Mouse (Mus musculus) thymus, adult 18-20 months (tissue): ENCODE measurements at regions not wholly inside any gene's neighbourhood (a gene's known extent, or its start where the extent isn't known, plus 50 kb on each side); places are given as distances from the start of the nearest gene placed in this dataset.

Source experiments
- DNase-seq, 2 experiments: peaks; one replicate each; pipeline ENCODE4 v3.0.0; 2022; ENCODE audit warnings: mixed read lengths in 2 of 2

GRCm38 (mm10) chr12:12701060-12701667 is 240.6 kb downstream of the Mycn start:
- DNase-seq = no peak

DNA sequence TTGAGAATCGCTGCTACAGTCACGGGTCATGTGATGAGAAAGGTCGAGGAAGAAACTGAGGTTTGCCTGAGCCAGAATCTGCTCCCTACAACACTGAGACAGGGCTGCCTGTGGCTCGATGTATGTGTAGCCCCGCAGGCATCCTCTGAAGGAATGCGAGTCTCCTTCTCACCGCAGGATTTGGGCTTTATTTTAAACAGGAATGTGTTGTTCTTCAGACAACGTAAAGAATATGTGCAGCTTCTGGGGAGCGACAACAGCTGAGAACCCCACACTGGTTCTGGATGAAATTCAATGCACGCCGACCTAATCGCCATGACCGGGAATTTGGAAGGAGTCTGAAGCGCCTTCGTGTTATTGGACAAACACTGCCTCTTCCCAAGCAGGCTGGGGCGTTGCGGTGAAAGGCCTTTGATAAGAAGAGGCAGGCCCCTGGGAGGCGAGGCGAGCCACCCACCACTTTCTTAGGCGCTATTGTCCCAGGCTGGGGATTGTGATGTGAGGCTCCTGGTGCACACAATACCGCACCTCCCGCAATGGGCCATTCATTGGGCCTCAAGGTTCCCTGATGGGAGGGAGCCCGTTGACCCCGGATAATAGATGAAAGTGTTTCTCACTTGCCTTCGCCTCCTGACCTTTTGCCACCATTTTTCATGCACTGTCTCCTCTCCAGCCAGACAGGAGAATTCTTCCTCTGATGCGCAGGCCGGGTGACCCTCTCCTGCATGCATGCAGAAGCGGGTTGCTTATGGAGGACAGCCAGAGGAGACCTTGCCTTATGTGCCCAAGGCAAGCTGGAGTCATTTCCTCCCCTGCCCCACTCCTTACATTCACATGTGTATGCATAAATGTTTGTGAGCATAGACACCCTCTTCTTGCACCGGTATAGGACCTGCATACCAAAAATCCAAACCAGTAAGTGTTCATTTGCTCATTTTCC is 247.6 kb downstream of the Mycn start:
- DNase-seq = no peak

DNA sequence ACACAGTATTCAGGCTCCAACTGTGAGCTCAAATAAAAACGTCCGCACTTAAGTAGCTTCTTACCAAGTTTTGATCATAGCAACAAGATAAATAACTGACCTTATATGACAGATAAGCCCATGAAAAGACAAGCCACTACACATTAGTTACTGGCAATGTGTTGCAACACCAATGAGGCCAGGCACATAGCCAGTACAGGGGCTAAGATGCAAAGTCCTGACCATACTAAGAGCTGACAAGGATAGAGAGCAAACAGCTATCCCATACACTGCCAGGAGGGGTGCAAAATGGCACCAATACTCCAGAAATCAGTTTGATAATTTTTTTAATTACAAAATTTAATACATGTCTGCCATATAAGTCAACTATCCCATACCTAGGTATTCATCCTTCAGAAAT is 254.3 kb downstream of the Mycn start:
- DNase-seq = no peak

DNA sequence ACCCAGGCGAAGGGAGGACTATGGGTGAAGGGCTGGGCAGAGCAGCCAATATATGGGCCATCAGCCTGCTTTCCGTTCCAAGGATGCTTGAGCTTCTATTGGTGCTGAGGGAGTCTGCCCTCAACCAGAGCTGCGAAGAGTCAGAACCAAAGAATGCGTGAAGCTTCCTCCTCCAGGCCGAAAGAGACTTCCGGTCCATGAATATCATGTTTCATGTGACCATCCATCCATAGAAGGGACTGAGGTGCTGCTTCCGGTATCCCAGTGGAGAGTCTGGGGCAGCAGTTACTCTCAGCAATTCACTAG is 256.5 kb downstream of the Mycn start:
- DNase-seq = no peak

GRCm38 (mm10) chr12:12684481-12685216 is 257.1 kb downstream of the Mycn start:
- DNase-seq = no peak

- no peak for DNase-seq
Measured at GRCm38 (mm10) chr12:12683733-12684470, 257.8 kb downstream of the Mycn start.

GRCm38 (mm10) chr12:12681101-12681500 is 260.6 kb downstream of the Mycn start:
- DNase-seq = no peak

DNA sequence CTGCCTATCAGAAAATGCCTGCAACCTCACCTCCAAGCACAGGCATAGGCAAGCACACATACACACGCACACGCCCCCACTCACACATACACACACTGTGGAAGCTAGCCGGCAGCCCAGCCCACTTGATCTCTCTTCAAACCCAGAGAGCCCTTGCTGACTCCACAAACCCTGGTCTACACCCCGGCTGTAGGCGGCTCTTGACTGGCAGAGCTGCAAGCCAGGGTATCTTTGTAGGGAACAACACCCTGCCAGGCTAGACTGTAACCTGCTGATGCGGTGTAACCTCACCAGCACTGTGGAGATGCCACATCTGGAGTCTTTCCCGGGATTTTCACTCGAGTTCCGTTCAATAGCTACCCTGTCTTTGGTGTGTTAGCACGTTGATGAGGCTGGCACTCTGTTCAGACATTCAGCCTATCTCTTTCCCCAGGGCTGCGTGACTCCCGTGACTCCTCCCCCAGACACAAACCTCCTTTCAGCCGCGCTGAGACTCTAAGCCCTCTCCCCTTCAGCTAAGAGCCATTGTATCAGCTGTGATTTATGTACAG is 261.3 kb downstream of the Mycn start:
- DNase-seq = no peak

GRCm38 (mm10) chr12:12676676-12677075 is 265.0 kb downstream of the Mycn start:
- DNase-seq = no peak

GRCm38 (mm10) chr12:12669931-12670330 is 271.8 kb downstream of the Mycn start:
- DNase-seq = no peak

- no peak for DNase-seq
Measured at GRCm38 (mm10) chr12:12668919-12669318, 272.8 kb downstream of the Mycn start.

DNA sequence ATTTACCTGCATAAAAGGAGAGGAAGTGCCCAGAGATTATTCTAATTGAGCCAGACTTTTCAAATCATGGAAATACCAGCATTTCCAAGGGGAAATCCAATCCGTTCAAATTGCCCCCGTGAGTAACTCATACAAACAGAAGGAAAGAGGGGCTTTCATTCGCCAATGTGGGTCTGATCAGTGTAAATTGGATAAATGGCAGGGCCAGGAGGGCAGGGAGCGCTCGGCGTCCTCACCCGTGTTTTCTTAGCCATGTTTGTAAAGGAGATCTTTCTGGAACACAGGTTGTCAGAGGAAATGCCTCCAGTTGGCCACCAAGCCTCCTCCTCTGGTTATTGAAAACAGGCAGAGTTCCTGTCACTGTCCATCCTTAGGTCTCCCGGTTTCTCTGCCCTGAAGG is 286.1 kb downstream of the Mycn start:
- DNase-seq = no peak

DNA sequence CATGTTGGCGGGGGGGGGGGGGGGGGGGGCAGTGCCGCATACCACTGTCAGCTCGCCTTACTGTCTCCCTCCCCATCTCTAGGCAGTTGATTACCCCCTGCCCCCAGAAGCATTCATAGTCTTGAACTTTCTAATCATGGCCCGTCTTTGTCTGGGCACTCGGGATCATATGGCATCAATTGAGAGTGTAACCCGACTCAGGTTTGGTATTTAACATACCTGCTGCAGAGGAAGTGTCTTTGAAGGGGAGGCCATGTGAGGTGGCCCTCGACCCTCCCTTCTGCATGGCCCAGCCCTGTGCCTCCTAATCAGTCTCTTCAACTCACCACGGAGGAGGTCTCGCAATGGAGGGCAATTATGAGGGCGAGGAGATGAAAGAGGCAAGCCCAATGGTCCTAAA is 286.5 kb downstream of the Mycn start:
- DNase-seq = no peak

DNA sequence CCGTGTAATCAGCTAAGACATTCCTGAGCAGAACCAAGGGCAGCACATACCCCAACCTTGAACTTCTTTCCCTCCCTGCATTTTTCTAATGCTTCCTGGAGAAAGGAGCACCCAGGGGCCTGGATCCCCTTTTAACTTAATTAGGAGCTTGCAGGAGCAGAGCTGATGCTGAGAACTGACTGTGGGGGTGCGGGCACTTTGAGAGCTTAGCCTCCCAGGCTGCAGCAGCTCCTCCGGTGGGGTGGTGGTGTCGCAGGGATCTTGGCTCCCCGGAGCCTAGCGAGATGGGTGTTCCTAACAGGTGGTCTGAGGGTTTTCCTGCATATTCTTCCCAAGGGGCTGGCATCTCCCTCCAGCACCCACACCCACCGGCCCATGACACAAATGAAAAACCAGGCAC is 289.4 kb downstream of the Mycn start:
- no peak for DNase-seq

- DNase-seq = no peak
Measured at GRCm38 (mm10) chr12:12650309-12650708, 291.4 kb downstream of the Mycn start.

- no peak for DNase-seq
Measured at GRCm38 (mm10) chr12:12647467-12647866, 294.2 kb downstream of the Mycn start.

- DNase-seq = no peak
Measured at GRCm38 (mm10) chr12:12645183-12645582, 296.5 kb downstream of the Mycn start.

GRCm38 (mm10) chr12:12643247-12643963 is 298.3 kb downstream of the Mycn start:
- DNase-seq = no peak

- DNase-seq = no peak
Measured at GRCm38 (mm10) chr12:12635308-12635707, 306.4 kb downstream of the Mycn start.

- no peak for DNase-seq
Measured at GRCm38 (mm10) chr12:12627597-12627996, 314.1 kb downstream of the Mycn start.

- DNase-seq = no peak
Measured at GRCm38 (mm10) chr12:12625788-12626187, 315.9 kb downstream of the Mycn start.

DNA sequence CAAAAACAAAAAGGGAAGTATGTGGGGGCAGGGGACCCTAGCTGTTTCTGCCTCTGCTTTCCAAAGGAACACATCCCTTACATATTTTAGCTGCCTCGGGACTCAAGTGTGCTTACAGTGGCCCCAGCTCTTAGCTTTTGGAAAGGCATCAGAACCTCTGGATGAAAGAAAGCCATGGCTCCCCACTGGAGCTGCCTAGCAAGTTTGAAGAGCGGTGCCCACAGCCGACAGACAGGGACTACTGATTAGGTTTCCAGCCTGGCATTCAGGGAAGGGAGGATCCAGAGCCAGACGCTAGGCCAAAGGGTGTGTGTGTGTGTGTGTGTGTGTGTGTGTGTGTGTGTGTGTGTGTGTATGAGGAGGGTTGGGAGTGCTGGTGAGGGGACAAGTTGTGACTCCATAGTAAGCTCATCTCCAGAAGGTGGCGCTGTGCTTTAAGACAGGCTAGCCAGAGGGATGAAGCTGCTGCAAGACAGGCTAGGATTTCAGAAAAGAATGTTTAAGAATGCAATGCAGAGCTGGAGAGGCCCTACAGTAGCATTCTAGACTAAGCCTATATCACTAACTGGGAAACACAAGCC is 318.9 kb downstream of the Mycn start:
- DNase-seq = peak; percentile 10 to 16
